Mouse (Mus musculus): Measurements from ENCODE around the gene Arid3a.

GRCm38 (mm10) chr10:79997819-79998218 is 71.0 kb downstream of the Arid3a start:
- no peak for TF ChIP-seq CTCF (IDR thresholded peaks at IDR 0.05; ENCODE audit: borderline replicate concordance, control insufficient read depth, extremely low read depth, insufficient read depth, low read length, poor library complexity)
- TF ChIP-seq POLR2A (IDR thresholded peaks at IDR 0.05; ENCODE audit: control insufficient read depth, extremely low read depth, insufficient read depth, low read length, poor library complexity), result no peak
